Mouse (Mus musculus) midbrain, embryonic 11.5 days (tissue): ENCODE measurements around the gene Slc16a9. TPM values are rescaled to one million over a fixed set of nuclear protein-coding genes. Genes with fewer than 3 reads are reported as not detected.
A peak's percentile ranks its signal among the peaks of the same experiment; 100 is the strongest.

Source experiments
- ATAC-seq: fragments of 200-750 bp; cut with Nextera tagmentation; 2 replicates; pipeline ENCODE4 v1.8.0; 2017; ENCODE audit warnings: moderate TSS enrichment, moderate library complexity; ENCODE audit not compliant: low FRiP score
- DNase-seq: peaks from one replicate; pipeline ENCODE4 v3.0.0; 2015; ENCODE audit warnings: low spot score; ENCODE audit errors: missing footprints
- H3K27ac ChIP-seq: fragments of 300-500 bp; sonication (generic); 2 replicates; pipeline ENCODE4 v1.5.1; 2014; ENCODE audit warnings: low read depth, low read length
- H3K27me3 ChIP-seq: fragments of 300-500 bp; sonication (generic); 2 replicates; pipeline ENCODE4 v1.6.1; 2014; ENCODE audit warnings: mild to moderate bottlenecking, low read length, moderate library complexity, mixed read lengths; ENCODE audit not compliant: control insufficient read depth, insufficient read depth
- H3K36me3 ChIP-seq: fragments of 300-500 bp; sonication (generic); 2 replicates; pipeline ENCODE4 v1.6.1; 2014; ENCODE audit warnings: mild to moderate bottlenecking, low read length, moderate library complexity, mixed read lengths; ENCODE audit not compliant: control insufficient read depth, insufficient read depth
- H3K4me1 ChIP-seq: fragments of 300-500 bp; sonication (generic); 2 replicates; pipeline ENCODE4 v1.6.1; 2014; ENCODE audit warnings: low read length; ENCODE audit not compliant: control insufficient read depth, insufficient read depth
- H3K4me2 ChIP-seq: fragments of 300-500 bp; sonication (generic); 2 replicates; pipeline ENCODE4 v1.6.1; 2014; ENCODE audit warnings: mild to moderate bottlenecking, moderate library complexity
- H3K4me3 ChIP-seq: fragments of 300-500 bp; sonication (generic); 2 replicates; pipeline ENCODE4 v1.5.1; 2014; ENCODE audit warnings: low read depth, low read length
- H3K9ac ChIP-seq: fragments of 300-500 bp; sonication (generic); 2 replicates; pipeline ENCODE4 v1.6.1; 2014; ENCODE audit warnings: low read length
- H3K9me3 ChIP-seq: fragments of 300-500 bp; sonication (generic); 2 replicates; pipeline ENCODE4 v1.6.1; 2016; ENCODE audit warnings: low read length; ENCODE audit not compliant: control insufficient read depth
- WGBS: fragments of 180-500 bp; shearing (Covaris S2); extraction: QIAGEN DNeasy Blood & Tissue Kit; methylation state at CpG from one replicate; pipeline ENCODE4 v1.1.7; 2014; 5-methylcytosine and 5-hydroxymethylcytosine counted together
- polyA plus RNA-seq: library from polyadenylated mRNA; unstranded; fragments of >200 nt; fragmentation: Nextera tagmentation; extraction: Ambion mirVana; gene quantifications from 2 replicates; pipeline ENCODE4 v1.2.1, GENCODE M21; 2014

The Slc16a9 gene
- polyA plus RNA-seq, 1 experiment from 2014 or later, result 0.29 TPM

- H3K36me3 ChIP-seq, result no peaks in the 10 kb centered on the region
- H3K4me2 ChIP-seq, result no peak overlapping the region
- no peak overlapping the region for H3K27ac ChIP-seq
- H3K4me1 ChIP-seq, result no peaks in the 10 kb centered on the region
- no peaks in the 10 kb centered on the region for H3K9me3 ChIP-seq
- ATAC-seq, result no peak
- no peak overlapping the region for H3K4me3 ChIP-seq
- 94% methylated on average over 3 of the region's 3 CpGs for WGBS
- no peak for DNase-seq
- H3K9ac ChIP-seq, result no peak overlapping the region
- no peaks in the 10 kb centered on the region for H3K27me3 ChIP-seq
Measured at GRCm38 (mm10) chr10:70262051-70262450, 17.2 kb downstream of the Slc16a9 start.

- WGBS, result 48% methylated on average over 4 of the region's 4 CpGs
- H3K27ac ChIP-seq, result no peak overlapping the region
- H3K4me2 ChIP-seq, result no peak overlapping the region
- no peaks in the 10 kb centered on the region for H3K36me3 ChIP-seq
- H3K9me3 ChIP-seq, result no peaks in the 10 kb centered on the region
- ATAC-seq (no peak), DNase-seq (peak; percentile 67)
- no peak overlapping the region for H3K4me3 ChIP-seq
- H3K27me3 ChIP-seq, result no peaks in the 10 kb centered on the region
- H3K9ac ChIP-seq, result no peak overlapping the region
- H3K4me1 ChIP-seq, result no peaks in the 10 kb centered on the region
Measured at GRCm38 (mm10) chr10:70263681-70264189, 18.8 kb downstream of the Slc16a9 start.

DNA sequence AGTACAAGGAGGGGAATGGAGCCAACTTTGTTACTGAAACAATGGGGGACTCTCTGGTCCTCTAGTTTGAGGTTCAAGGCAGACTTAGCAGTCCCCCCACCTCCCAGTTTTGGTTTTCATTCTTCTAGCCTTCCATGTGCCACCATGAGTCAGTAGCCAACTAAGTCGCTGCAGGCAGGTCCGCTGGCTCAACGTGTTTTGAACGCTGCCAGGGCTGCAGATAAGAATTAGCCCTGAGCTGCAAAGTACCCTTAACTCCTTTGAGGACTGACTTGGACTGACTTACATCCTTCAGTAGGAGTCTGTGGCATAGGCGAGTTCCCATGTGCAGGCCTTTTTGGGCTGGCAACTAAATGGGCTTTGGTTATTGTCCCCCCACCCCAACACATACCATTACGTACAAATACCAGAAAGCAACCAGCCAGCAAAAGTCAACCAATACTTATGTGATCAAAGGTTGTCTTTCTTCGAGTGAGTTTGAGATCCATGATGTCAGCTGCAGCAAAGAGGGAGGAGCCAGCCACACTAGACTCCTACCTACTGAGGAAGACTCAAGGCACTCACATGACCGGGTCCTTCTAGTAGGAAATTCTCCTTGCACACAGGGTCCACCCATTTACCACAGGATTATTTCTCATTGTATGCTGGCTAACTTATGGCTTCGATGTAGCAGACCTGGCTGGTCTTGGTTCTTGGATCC lies 19.6 kb downstream of the Slc16a9 start:
- no peak overlapping the region for H3K27ac ChIP-seq
- WGBS, result 90% methylated on average over 9 of the region's 9 CpGs
- H3K27me3 ChIP-seq, result no peaks in the 10 kb centered on the region
- no peaks in the 10 kb centered on the region for H3K36me3 ChIP-seq
- H3K9ac ChIP-seq, result no peak overlapping the region
- ATAC-seq, result no peak
- H3K4me3 ChIP-seq, result no peak overlapping the region
- no peaks in the 10 kb centered on the region for H3K9me3 ChIP-seq
- DNase-seq, result peak; percentile 51
- H3K4me1 ChIP-seq, result no peaks in the 10 kb centered on the region
- no peak overlapping the region for H3K4me2 ChIP-seq

DNA sequence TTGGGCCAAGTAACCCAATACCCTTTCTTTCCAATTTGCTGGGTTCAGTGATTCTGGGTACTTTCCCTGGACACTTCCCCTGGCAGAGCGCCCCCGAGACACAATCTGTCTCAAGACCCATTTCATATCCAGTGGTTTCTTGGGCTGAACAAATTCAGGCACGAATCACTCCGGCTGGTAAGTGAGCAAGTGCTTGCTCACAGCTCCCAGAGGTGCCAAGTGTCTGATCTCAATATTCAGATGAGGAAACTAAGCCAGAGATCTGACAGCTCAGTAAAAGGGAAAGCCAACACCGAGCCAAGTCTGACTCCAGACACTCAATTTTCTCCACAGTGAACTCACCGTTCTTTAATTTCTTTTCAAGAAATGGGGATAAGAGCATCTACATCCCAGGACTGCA lies 21.6 kb downstream of the Slc16a9 start:
- Histone ChIP-seq H3K4me1 (no peaks in the 10 kb centered on the region), H3K4me2 (no peak overlapping the region), H3K27me3 (no peaks in the 10 kb centered on the region), H3K27ac (no peak overlapping the region), H3K36me3 (no peaks in the 10 kb centered on the region), H3K4me3 (no peak overlapping the region), H3K9ac (no peak overlapping the region), H3K9me3 (no peaks in the 10 kb centered on the region)
- WGBS, result 91% methylated on average over 6 of the region's 6 CpGs
- ATAC-seq (no peak), DNase-seq (no peak)

- WGBS, result 83% methylated on average over 23 of the region's 23 CpGs
Measured at GRCm38 (mm10) chr10:70268581-70269446, 23.9 kb downstream of the Slc16a9 start.

DNA sequence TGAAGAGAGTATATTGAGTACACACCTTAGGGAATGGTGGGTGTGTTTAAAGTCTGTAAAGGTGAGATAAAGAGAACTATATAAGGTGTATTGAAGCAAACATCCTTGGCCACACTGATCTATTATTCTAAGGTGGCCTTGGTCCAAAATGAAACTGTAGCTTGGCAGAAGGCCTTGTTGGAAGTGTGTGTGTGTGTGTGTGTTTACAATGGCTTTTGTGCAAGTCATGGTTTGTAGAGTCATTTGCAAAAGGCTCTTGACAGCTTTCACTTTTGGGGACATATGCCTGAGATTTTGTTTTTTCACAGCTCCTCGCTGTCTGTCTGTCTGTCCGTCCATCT lies 24.5 kb downstream of the Slc16a9 start:
- no peak for ATAC-seq
- no peaks in the 10 kb centered on the region for H3K36me3 ChIP-seq
- H3K27ac ChIP-seq, result no peak overlapping the region
- H3K4me1 ChIP-seq, result no peaks in the 10 kb centered on the region
- no peak overlapping the region for H3K9ac ChIP-seq
- DNase-seq, result no peak
- WGBS, result 97% methylated on average over 2 of the region's 2 CpGs
- no peaks in the 10 kb centered on the region for H3K9me3 ChIP-seq
- H3K4me2 ChIP-seq, result no peak overlapping the region
- no peaks in the 10 kb centered on the region for H3K27me3 ChIP-seq
- no peak overlapping the region for H3K4me3 ChIP-seq

More at GRCm38 (mm10) chr10:70268581-70269446, 23.9 kb downstream of the Slc16a9 start:
- no peak overlapping the region for H3K4me2 ChIP-seq
- ATAC-seq, result no peak
- no peaks in the 10 kb centered on the region for H3K27me3 ChIP-seq
- no peak overlapping the region for H3K9ac ChIP-seq
- H3K4me1 ChIP-seq, result no peaks in the 10 kb centered on the region
- no peak overlapping the region for H3K27ac ChIP-seq
- H3K4me3 ChIP-seq, result no peak overlapping the region
- H3K36me3 ChIP-seq, result no peaks in the 10 kb centered on the region
- H3K9me3 ChIP-seq, result no peaks in the 10 kb centered on the region
- peak; percentile 73 for DNase-seq

DNA sequence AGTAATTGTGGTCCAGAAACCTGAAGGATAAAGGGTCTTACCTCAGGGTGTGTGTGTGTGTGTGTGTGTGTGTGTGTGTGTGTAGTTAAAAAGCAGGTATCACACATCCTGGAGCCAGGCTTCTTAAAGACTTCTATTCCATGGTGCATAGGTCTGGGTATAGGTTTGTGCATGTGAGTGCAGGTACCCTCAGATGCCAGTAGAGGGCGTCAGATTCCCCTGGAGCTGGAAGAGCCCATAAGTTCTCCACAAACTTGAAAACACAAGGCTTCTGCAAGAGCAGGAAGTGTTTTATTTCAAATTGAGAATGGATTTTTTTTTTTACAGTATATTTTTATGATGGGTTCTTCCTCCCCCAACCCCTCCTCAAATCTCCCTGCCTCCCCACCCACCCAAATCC lies 31.8 kb downstream of the Slc16a9 start:
- no peak overlapping the region for H3K4me3 ChIP-seq
- no peak overlapping the region for H3K9ac ChIP-seq
- H3K4me1 ChIP-seq, result no peaks in the 10 kb centered on the region
- DNase-seq, result peak; percentile 8
- no peaks in the 10 kb centered on the region for H3K9me3 ChIP-seq
- no peak for ATAC-seq
- H3K4me2 ChIP-seq, result no peak overlapping the region
- H3K27ac ChIP-seq, result no peak overlapping the region
- WGBS, result 94% methylated on average over 1 of the region's 1 CpGs
- no peaks in the 10 kb centered on the region for H3K36me3 ChIP-seq
- H3K27me3 ChIP-seq, result no peaks in the 10 kb centered on the region

DNA sequence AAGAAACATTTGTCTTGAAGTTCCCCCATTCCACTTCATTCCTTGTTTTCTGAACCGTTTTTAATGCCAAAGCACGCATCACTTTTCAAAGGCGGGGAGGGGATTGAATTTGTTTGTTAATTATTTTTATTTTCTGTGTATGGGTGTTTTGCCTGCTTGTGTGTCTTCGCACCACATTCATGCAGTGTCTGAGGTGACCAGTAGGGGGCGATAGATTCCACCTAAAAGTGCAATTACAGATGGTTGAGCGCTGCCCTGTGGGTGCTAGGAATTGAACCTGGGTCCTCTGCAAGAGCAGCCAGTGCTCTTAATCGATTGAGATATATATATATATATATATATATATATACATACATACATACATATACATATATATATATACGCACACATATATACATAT lies 34.4 kb downstream of the Slc16a9 start:
- Histone ChIP-seq H3K9ac (no peak overlapping the region), H3K9me3 (no peaks in the 10 kb centered on the region), H3K27ac (no peak overlapping the region), H3K27me3 (no peaks in the 10 kb centered on the region), H3K4me3 (no peak overlapping the region), H3K4me2 (no peak overlapping the region), H3K4me1 (no peaks in the 10 kb centered on the region), H3K36me3 (no peaks in the 10 kb centered on the region)
- DNase-seq (peak; percentile 81), ATAC-seq (no peak)
- WGBS, result 73% methylated on average over 8 of the region's 8 CpGs

GRCm38 (mm10) chr10:70287825-70288235 lies 42.9 kb downstream of the Slc16a9 start:
- no peaks in the 10 kb centered on the region for H3K36me3 ChIP-seq
- peak; percentile 88 for DNase-seq
- H3K27me3 ChIP-seq, result no peaks in the 10 kb centered on the region
- no peaks in the 10 kb centered on the region; the same call in 1 of the 2 replicates for H3K4me1 ChIP-seq
- 39% methylated on average over 9 of the region's 9 CpGs for WGBS
- H3K4me2 ChIP-seq, result no peak overlapping the region
- no peak overlapping the region for H3K27ac ChIP-seq
- H3K4me3 ChIP-seq, result no peak overlapping the region
- no peak for ATAC-seq
- H3K9ac ChIP-seq, result no peak overlapping the region
- no peaks in the 10 kb centered on the region for H3K9me3 ChIP-seq
